In genomic region chr1:184938106-184938505, GRCm38 (mm10) we compare ENCODE assay signal across 11 mouse cellular contexts. TPM values are rescaled to one million over a fixed set of nuclear protein-coding genes. Genes with fewer than 3 reads are reported as not detected.
"Had no signal": no experiment of that assay in that cellular context is flagged by ENCODE, and none has a peak within 500 bp of the region (broad histone marks: within the 10 kb centered on the region; RNA-seq: fewer than 3 reads in every experiment).

No protein-coding gene starts in this region.

- H3K27ac ChIP-seq: layer of hippocampus, adult 2 months; limb, embryonic 15.5 days; liver, embryonic 12.5 days; macrophage; midbrain, embryonic 13.5 days; stomach, embryonic 15.5 days had no signal

- ATAC-seq: liver, embryonic 12.5 days; midbrain, embryonic 13.5 days had no signal

- H3K4me1 ChIP-seq: midbrain, embryonic 13.5 days; stomach, embryonic 15.5 days had no signal

- H3K4me2 ChIP-seq: limb, embryonic 15.5 days; liver, embryonic 12.5 days; lung, embryonic 14.5 days; midbrain, embryonic 13.5 days; stomach, embryonic 15.5 days had no signal

- H3K9me3 ChIP-seq: limb, embryonic 15.5 days; liver, embryonic 12.5 days; midbrain, embryonic 13.5 days; stomach, embryonic 15.5 days had no signal

- H3K4me3 ChIP-seq: layer of hippocampus, adult 2 months; limb, embryonic 15.5 days; liver, embryonic 12.5 days; midbrain, embryonic 13.5 days; stomach, embryonic 15.5 days had no signal

- H3K9ac ChIP-seq: limb, embryonic 15.5 days; liver, embryonic 12.5 days; lung, embryonic 14.5 days; midbrain, embryonic 13.5 days; stomach, embryonic 15.5 days had no signal

- H3K36me3 ChIP-seq: liver, embryonic 12.5 days; stomach, embryonic 15.5 days had no signal

- DNase-seq: lung, embryonic 14.5 days; lung, postnatal 10 days; right cerebral cortex, postnatal 14 days; thymus, adult 2 months; thymus, postnatal 25 days had no signal

- H3K27me3 ChIP-seq: limb, embryonic 15.5 days; midbrain, embryonic 13.5 days; stomach, embryonic 15.5 days had no signal

RNA-seq across cellular contexts. Expression of gene C130074G19Rik, which starts 55.1 kb away (rescaled TPM):
- polyA plus RNA-seq: macrophage had no signal
